Mouse (Mus musculus) neural tube, embryonic 11.5 days (tissue): ENCODE results near the gene Ttc29. TPM values are rescaled to one million over a fixed set of nuclear protein-coding genes. Genes with fewer than 3 reads are reported as not detected.

Experiments used
- ATAC-seq: fragments of 200-750 bp; cut with Nextera tagmentation; 2 replicates; pipeline ENCODE4 v1.8.0; 2017; ENCODE audit warnings: moderate number of reproducible peaks, mild to moderate bottlenecking, moderate TSS enrichment, moderate library complexity; ENCODE audit not compliant: insufficient read depth, low FRiP score, low TSS enrichment
- DNase-seq: peaks from one replicate; pipeline ENCODE4 v3.0.0-alpha.2; 2015; ENCODE audit warnings: low spot score
- H3K27ac ChIP-seq: fragments of 300-500 bp; sonication (generic); 2 replicates; pipeline ENCODE4 v1.5.1; 2014; ENCODE audit warnings: low read depth, mild to moderate bottlenecking, low read length
- H3K27me3 ChIP-seq: fragments of 300-500 bp; sonication (generic); 2 replicates; pipeline ENCODE4 v1.6.1; 2014; ENCODE audit warnings: mild to moderate bottlenecking, low read length, mixed read lengths; ENCODE audit not compliant: control insufficient read depth, insufficient read depth
- H3K36me3 ChIP-seq: fragments of 300-500 bp; sonication (generic); 2 replicates; pipeline ENCODE4 v1.6.1; 2014; ENCODE audit warnings: mild to moderate bottlenecking, low read length, moderate library complexity, mixed read lengths; ENCODE audit not compliant: control insufficient read depth, insufficient read depth
- H3K4me1 ChIP-seq: fragments of 300-500 bp; sonication (generic); 2 replicates; pipeline ENCODE4 v1.6.1; 2014; ENCODE audit warnings: low read length, mixed read lengths; ENCODE audit not compliant: control insufficient read depth, insufficient read depth
- H3K4me2 ChIP-seq: fragments of 300-500 bp; sonication (generic); 2 replicates; pipeline ENCODE4 v1.6.1; 2014; ENCODE audit warnings: low read depth, mild to moderate bottlenecking, moderate library complexity
- H3K4me3 ChIP-seq: fragments of 300-500 bp; sonication (generic); 2 replicates; pipeline ENCODE4 v1.5.1; 2014; ENCODE audit warnings: low read depth, low read length
- H3K9ac ChIP-seq: fragments of 300-500 bp; sonication (generic); 2 replicates; pipeline ENCODE4 v1.6.1; 2014; ENCODE audit warnings: mild to moderate bottlenecking, low read length
- H3K9me3 ChIP-seq: fragments of 300-500 bp; sonication (generic); 2 replicates; pipeline ENCODE4 v1.6.1; 2016; ENCODE audit warnings: low read length; ENCODE audit not compliant: control insufficient read depth
- WGBS: fragments of 180-500 bp; shearing (Covaris S2); extraction: QIAGEN DNeasy Blood & Tissue Kit; methylation state at CpG from one replicate; pipeline ENCODE4 v1.1.7; 2014; 5-methylcytosine and 5-hydroxymethylcytosine counted together
- polyA plus RNA-seq: library from polyadenylated mRNA; unstranded; fragments of >200 nt; fragmentation: Nextera tagmentation; extraction: Ambion mirVana; gene quantifications from 2 replicates; pipeline ENCODE4 v1.2.1, GENCODE M21; 2014

Ttc29 gene
- polyA plus RNA-seq, 1 experiment from 2014 or later, result not detected

GRCm38 (mm10) chr8:78267894-78268411, 54.9 kb downstream of the Ttc29 start:
- H3K4me1 ChIP-seq, result no peaks in the 10 kb centered on the region
- no peaks in the 10 kb centered on the region for H3K27me3 ChIP-seq
- no peak overlapping the region for H3K9ac ChIP-seq
- H3K27ac ChIP-seq, result no peak overlapping the region
- H3K9me3 ChIP-seq, result no peaks in the 10 kb centered on the region
- WGBS, result 4% methylated on average over 7 of the region's 7 CpGs
- no peak overlapping the region for H3K4me3 ChIP-seq
- H3K36me3 ChIP-seq, result no peaks in the 10 kb centered on the region
- ATAC-seq (peak; percentile 27; the same call in 1 of the 2 replicates), DNase-seq (no peak)
- no peak overlapping the region for H3K4me2 ChIP-seq

GRCm38 (mm10) chr8:78269281-78269680, 56.2 kb downstream of the Ttc29 start:
- no peak for DNase-seq
- Histone ChIP-seq H3K27me3 (no peaks in the 10 kb centered on the region), H3K4me3 (no peak overlapping the region), H3K9ac (no peak overlapping the region), H3K4me1 (no peaks in the 10 kb centered on the region), H3K9me3 (no peaks in the 10 kb centered on the region), H3K27ac (no peak overlapping the region), H3K4me2 (no peak overlapping the region), H3K36me3 (no peaks in the 10 kb centered on the region)
- 82% methylated on average over 10 of the region's 10 CpGs for WGBS
- ATAC-seq, result no peak

GRCm38 (mm10) chr8:78271391-78271790, 58.3 kb downstream of the Ttc29 start:
- H3K4me2 ChIP-seq, result no peak overlapping the region
- no peaks in the 10 kb centered on the region for H3K9me3 ChIP-seq
- ATAC-seq (no peak), DNase-seq (no peak)
- 69% methylated on average over 5 of the region's 5 CpGs for WGBS
- H3K36me3 ChIP-seq, result no peaks in the 10 kb centered on the region
- H3K27me3 ChIP-seq, result no peaks in the 10 kb centered on the region
- no peak overlapping the region for H3K9ac ChIP-seq
- H3K4me1 ChIP-seq, result no peaks in the 10 kb centered on the region
- no peak overlapping the region for H3K27ac ChIP-seq
- H3K4me3 ChIP-seq, result no peak overlapping the region

- DNase-seq, result no peak
- 87% methylated on average over 8 of the region's 8 CpGs for WGBS
- no peak overlapping the region for H3K9ac ChIP-seq
Measured at GRCm38 (mm10) chr8:78276120-78276519, 63.0 kb downstream of the Ttc29 start.

GRCm38 (mm10) chr8:78277411-78277810, 64.3 kb downstream of the Ttc29 start:
- WGBS, result 91% methylated on average over 2 of the region's 2 CpGs
- Histone ChIP-seq H3K9me3 (no peaks in the 10 kb centered on the region), H3K4me1 (no peaks in the 10 kb centered on the region), H3K4me2 (no peak overlapping the region), H3K27ac (no peak overlapping the region), H3K27me3 (no peaks in the 10 kb centered on the region), H3K36me3 (no peaks in the 10 kb centered on the region), H3K9ac (no peak overlapping the region), H3K4me3 (no peak overlapping the region)
- ATAC-seq (no peak), DNase-seq (no peak)

More at GRCm38 (mm10) chr8:78276120-78276519, 63.0 kb downstream of the Ttc29 start:
- ATAC-seq, result no peak
- Histone ChIP-seq H3K36me3 (no peaks in the 10 kb centered on the region), H3K4me1 (no peaks in the 10 kb centered on the region), H3K9me3 (no peaks in the 10 kb centered on the region), H3K27me3 (no peaks in the 10 kb centered on the region), H3K27ac (no peak overlapping the region), H3K4me2 (no peak overlapping the region), H3K4me3 (no peak overlapping the region)

- Histone ChIP-seq H3K4me2 (no peak overlapping the region), H3K9me3 (no peaks in the 10 kb centered on the region), H3K27me3 (no peaks in the 10 kb centered on the region), H3K4me1 (no peaks in the 10 kb centered on the region), H3K36me3 (no peaks in the 10 kb centered on the region), H3K27ac (no peak overlapping the region), H3K9ac (no peak overlapping the region), H3K4me3 (no peak overlapping the region)
- WGBS, result 86% methylated on average over 5 of the region's 5 CpGs
- no peak for ATAC-seq
- no peak for DNase-seq
Measured at GRCm38 (mm10) chr8:78278598-78278997, 65.5 kb downstream of the Ttc29 start.

GRCm38 (mm10) chr8:78284805-78285204, 71.7 kb downstream of the Ttc29 start:
- no peak for DNase-seq
- 80% methylated on average over 2 of the region's 2 CpGs for WGBS
- H3K4me2 ChIP-seq, result no peak overlapping the region
- H3K4me1 ChIP-seq, result no peaks in the 10 kb centered on the region
- H3K9me3 ChIP-seq, result no peaks in the 10 kb centered on the region
- no peak overlapping the region for H3K9ac ChIP-seq
- no peak overlapping the region for H3K4me3 ChIP-seq
- no peak overlapping the region for H3K27ac ChIP-seq
- no peak for ATAC-seq
- H3K27me3 ChIP-seq, result no peaks in the 10 kb centered on the region
- no peaks in the 10 kb centered on the region for H3K36me3 ChIP-seq

- no peak overlapping the region for H3K4me3 ChIP-seq
- H3K4me2 ChIP-seq, result no peak overlapping the region
- WGBS, result 84% methylated on average over 4 of the region's 4 CpGs
- no peak for DNase-seq
- H3K36me3 ChIP-seq, result no peaks in the 10 kb centered on the region
- no peak overlapping the region for H3K27ac ChIP-seq
- no peaks in the 10 kb centered on the region for H3K27me3 ChIP-seq
- no peaks in the 10 kb centered on the region for H3K9me3 ChIP-seq
- no peaks in the 10 kb centered on the region for H3K4me1 ChIP-seq
- H3K9ac ChIP-seq, result no peak overlapping the region
- no peak for ATAC-seq
Measured at GRCm38 (mm10) chr8:78285366-78285765, 72.3 kb downstream of the Ttc29 start.

GRCm38 (mm10) chr8:78289374-78289971, 76.4 kb downstream of the Ttc29 start:
- WGBS, result 86% methylated on average over 10 of the region's 10 CpGs
- no peaks in the 10 kb centered on the region for H3K4me1 ChIP-seq
- no peak for DNase-seq

More at GRCm38 (mm10) chr8:78289374-78289971, 76.4 kb downstream of the Ttc29 start:
- no peaks in the 10 kb centered on the region for H3K9me3 ChIP-seq
- no peak overlapping the region for H3K4me3 ChIP-seq
- H3K27ac ChIP-seq, result no peak overlapping the region
- no peaks in the 10 kb centered on the region for H3K36me3 ChIP-seq
- no peak for ATAC-seq
- no peaks in the 10 kb centered on the region for H3K27me3 ChIP-seq
- H3K4me2 ChIP-seq, result no peak overlapping the region
- no peak overlapping the region for H3K9ac ChIP-seq
